Mouse (Mus musculus): ENCODE measurements around the gene Pola1.

DNA sequence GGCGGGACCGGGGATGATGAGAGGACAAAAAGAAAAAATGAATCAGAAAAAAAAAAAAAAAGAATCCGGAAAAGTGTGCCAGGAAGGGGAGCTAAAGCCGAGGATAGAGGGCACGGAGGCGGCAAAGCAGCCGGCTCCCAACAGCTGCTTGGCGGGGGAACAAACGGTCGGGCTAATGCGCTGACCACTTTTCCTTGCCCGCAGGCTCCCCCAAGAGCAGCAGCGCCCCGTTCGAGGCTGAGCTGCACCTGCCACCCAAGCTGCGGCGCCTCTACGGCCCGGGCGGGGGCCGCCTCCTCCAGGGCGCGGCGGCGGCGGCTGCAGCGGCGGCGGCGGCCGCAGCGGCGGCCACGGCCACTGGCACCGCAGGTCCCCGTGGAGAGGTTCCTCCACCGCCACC lies 343.6 kb downstream of the Pola1 start:
- TF ChIP-seq GATA1 (IDR thresholded peaks at IDR 0.05; ENCODE audit: borderline replicate concordance, low read length) (no peak), FLI1 (IDR thresholded peaks at IDR 0.05; ENCODE audit: low read length) (no peak)

Measured in megakaryocyte, embryonic 14.5 days (primary cell).